Mouse (Mus musculus) cerebellum, adult (tissue): Measurements from ENCODE around the gene Exoc3.

Experiments
- ATAC-seq: cut with Nextera tagmentation; 2 replicates; pipeline ENCODE4 v1.9.2; 2017; ENCODE audit warnings: mild to moderate bottlenecking, moderate library complexity, mixed read lengths; ENCODE audit not compliant: insufficient number of reproducible peaks, low FRiP score, low TSS enrichment

The Exoc3 gene

DNA sequence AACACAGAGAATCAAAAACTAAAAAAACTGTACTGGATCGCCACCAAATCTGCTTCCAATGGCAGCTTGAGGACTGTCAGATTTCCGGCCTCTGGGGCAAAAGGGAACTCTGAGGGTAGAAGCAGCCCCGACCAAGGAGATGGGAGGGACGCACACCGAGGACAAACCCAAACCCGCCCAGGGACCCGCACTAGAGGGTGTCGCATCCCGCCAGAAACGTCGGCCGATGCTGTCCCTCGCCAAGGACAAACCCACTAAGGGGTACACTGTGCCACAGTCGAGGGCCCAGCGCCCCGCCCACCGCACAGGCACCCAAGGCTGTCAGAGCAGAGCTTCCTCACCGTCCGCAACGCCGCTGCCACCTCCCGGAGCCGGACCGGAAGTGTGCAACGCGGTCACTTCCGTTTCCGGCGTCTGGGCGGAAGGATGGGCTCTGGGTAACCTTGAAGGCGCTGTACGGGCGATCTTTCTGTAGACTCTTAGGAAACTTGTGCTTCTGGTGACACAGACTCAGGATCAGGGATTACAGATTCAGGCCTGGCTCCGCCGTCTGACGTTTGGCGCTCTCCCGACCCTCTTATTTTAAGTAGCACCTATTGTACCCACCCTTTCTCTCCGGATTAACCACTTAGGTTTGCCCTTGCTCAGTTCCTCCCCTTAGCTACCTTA, at the start of gene Exoc3:
TSS of gene Exoc3 (minus strand) at position 416 of the 669 bp plus-strand sequence.
- ATAC-seq: peak; percentile 97

DNA sequence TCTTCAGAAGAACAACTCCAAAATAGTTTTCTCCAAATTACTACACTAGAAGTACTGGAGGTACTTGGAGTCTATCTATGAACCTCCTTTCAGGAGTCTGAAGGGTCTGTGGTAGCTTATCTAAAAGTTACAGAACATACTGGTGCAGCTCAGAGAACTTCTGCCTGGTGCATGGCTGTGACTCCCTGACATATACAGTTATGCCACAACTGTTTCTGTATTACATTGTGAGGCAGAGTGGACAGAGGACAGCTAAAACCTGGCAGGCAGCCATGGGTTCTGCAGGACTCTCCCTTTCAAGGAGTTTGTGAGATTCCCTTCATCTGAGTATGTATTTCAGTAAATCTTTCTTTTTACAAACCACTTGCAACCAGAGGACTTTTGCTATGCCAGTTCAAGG, 38.0 kb upstream of the Exoc3 start:
- ATAC-seq: no peak

DNA sequence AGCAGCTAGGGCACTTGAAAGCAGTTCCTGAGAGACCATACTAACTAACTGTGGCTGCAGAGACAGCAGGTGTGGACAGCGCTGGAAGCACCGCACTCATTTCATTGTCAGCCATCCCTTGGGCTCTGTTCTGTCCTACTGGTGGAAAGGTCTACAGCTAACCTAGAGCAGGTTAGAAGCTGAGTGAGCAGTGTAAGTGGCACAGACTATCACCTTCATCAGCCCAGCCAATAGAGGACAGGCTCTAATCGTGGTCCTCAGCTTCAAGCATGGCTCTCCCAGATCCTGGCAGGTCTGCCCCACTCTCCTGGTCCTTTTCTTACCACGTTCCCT, 37.3 kb upstream of the Exoc3 start:
- no peak for ATAC-seq

DNA sequence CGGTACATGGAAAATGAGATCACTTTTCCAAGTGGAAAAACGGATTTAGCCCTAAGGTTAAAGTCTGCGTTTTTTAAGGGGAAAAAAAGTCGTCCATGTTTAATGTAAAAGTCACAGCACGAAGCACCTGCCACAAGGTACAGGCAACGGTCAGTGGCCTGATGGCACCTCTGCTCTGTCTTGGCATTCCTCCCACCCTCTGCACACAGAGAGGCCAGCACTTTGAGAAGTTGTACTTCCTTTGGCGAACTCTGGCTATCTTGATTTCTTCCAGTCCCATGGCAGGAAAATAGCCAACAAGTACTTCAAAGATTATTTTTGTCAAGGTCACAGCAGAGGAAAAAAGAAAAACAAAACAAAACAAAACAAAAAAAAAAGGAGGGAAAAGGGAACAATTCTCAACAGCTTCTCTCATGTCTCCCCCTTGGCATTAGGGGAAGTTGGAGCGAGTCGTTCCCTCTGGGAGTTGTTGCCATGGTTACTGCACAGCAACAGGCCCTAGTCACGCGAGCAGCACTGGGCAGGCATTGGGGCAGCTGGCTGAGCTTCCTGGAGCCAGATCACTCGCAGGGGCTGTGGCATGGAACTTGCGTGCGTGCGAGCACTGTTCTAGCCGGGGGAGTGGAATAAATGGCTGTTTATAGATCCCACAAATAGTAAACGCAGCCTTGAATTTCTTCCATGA, 36.8 kb upstream of the Exoc3 start:
- ATAC-seq: no peak

DNA sequence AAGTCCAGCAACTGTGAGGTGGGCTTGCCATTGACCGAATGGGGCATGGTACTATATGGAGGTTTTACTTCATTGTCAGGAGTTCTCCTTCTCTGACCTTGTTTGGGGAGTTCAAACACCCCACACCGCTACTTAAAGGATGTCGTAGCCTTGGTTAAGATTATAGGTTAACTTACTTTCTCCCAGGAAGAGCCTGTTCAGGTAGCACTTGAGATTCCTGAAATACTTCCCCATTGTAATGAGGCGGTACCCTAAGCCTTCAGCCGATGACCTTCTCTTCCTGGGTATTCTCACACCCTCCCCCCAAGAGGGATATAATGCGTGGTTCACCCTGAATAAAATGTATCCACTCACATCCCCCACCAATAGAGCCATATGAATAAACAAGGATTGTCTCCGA, 29.0 kb upstream of the Exoc3 start:
- no peak for ATAC-seq

DNA sequence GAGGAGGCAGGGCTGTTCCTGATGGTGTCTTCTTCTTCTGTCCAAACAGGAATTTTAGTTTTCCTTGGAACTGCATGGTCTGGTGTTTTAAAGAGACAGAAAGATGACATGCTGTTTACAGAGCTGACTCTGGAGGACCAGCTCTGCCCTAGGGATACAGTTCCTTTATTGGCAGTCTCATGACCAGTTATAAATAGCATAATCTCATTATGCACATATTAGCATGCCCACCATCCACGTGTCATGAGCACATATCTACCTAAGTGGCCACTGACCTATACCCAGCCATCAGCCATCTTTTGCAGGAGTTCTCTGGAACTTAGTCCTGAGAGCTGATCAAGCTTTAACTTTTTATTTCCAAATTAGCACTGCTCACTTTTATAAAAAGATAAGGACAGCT, 12.1 kb upstream of the Exoc3 start:
- no peak for ATAC-seq

DNA sequence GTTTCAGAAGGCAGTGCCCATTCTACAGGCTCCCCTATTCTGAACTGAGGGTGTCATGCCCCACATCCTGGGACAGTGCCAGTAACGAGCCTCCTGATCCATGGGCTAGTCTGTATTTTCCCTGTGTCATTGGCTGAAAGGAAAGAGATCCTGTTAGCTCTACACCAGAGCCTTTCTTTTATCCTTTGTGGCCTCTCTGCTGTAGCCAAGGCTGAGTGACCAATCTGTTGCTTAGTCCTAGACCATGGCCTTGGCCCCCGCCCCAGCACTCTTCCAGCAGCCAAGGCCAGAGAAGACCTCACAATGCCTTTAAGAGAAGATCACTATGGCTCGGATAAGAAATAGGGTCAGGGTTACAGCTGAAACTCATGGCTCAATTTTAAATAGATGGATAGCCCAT, 9.9 kb upstream of the Exoc3 start:
- ATAC-seq: no peak

DNA sequence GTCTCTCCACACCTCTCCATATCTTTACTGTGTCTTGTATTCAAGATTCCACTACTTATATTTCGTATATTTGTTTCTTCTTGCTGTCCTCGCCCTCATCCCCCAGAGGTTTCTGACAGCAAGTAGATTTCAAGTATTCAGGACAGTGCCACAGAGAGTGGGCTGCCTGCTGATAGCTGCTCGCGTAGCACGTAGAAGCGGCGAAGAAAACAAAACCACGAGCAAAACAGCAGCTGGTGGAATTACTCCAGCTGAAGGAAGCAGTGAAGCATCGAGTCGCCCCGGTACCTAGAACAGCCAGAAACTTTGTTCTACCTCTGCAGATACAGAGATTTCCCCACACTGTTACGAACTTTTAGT, 434 bp upstream of the Exoc3 start:
- peak; percentile 19; the same call in 1 of the 2 replicates for ATAC-seq

DNA sequence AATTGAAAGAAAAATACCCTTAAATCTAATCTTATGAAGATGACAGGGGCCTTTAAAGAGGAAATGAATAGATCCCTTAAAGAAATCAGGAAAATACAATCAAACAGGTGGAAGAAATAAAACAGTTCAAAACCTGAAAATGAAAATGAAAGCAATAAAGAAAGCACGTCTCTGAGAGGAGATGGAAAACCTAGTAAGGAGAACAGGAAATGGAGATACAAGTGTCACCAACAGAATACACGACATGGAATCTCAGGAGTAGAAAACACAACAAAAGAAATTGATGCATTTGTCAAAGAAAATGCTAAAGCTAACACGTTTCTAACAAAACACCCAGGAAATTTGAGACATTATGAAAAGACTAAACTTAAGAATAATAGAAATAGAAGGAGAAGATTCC, 12.1 kb downstream of the Exoc3 start:
- ATAC-seq: no peak

DNA sequence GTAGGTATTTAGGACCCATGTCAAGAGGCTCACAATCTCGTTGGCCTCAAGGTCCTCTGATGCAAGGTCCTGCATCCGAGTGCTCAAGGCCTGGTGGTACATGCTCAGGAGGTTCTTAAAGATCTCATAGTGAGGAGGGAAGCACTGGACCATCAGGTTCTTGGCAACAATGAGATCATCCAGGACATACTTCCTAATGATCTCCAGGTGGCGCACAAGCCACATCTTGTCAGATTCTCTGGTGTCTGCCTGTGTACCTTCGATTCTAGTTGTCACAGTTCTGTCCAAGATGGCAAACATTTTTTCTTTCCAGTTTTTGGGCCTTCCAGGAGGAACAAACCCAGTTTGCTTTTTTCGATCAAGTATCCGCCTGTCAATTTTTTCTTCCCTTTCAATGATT, 15.9 kb downstream of the Exoc3 start:
- no peak for ATAC-seq

DNA sequence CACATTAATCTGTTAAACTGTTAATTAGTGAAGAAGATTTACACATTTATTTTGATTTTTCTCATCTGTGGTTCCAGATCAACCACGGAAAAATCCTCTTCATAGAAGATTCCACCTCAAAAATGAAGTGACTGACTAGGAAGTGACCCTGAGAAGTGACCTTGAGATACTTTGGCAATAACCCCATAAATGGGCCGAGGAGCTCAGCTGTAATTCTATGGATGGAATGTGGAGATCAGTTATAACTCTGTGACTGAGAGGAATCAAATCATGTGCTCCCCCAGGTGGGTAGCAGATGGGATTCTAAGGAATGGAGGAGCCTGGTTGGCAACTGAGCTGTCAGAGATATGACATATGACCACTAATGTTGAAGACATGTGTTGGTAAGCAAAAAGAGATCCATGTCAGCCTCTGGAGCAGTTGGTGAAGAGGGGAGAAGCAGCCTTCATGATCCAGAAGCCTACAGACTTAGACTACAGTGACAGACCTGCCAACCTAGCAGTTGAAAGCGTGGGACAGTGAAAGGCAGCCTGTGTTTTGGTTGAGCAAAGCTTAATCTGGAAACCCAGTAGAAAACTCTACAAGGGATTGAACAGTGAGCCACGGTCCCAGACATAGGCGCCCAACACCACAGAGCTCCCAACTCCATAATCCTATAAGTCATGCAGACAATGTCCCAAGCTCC, 25.4 kb downstream of the Exoc3 start:
- ATAC-seq: no peak

DNA sequence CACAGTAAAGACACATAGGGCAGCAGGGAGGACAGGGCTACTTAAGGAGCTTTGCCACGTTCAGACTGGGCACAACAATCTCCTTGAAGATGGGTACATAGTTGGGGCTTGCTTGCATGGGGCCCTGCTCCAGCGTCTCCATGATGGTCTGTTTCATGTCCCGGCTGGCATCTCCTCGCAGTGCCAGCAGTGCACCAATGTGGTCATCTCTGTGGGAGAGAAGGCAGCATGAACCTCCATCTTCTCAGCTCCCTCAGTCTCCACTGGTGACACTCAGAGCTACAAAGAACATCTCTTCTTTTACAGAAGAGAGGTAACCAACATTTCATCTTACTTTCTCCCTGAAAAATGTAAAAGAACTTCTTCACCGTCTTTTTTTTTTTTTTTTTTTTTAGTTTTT, 36.5 kb downstream of the Exoc3 start:
- ATAC-seq: no peak

DNA sequence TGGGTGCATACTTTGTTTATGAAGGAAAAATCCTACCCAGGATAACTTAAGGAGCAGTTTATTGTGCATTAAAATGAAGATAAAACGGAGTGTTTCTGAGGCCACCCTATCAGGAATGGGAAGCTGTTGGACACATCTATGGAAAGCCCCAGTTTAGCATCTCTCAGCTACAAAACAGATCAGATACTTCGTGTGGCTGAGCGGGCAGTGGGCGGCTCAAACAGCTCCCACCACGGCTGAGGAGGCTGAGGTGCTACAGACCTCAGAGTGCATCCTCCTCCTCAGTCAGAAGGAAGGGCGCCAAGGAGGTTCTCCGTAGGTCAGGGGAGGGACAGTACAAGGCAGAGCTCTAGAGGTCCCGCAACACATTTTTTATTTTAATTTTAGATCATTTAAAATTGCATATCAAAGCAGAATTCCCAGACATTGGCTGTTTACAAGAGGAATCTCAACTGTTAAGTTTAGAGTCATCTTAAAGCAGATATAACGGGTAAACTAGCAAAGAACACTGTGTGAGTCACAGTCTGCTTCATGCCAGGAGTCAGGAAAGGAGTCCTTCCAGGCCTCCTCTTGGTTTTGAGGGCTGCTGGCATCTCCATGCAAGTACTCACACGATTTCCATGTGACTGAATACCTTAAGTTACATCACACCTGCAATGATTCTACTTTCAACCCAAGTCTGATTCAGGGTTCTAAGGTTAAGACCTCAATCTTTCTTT, 38.9 kb downstream of the Exoc3 start:
- no peak for ATAC-seq

DNA sequence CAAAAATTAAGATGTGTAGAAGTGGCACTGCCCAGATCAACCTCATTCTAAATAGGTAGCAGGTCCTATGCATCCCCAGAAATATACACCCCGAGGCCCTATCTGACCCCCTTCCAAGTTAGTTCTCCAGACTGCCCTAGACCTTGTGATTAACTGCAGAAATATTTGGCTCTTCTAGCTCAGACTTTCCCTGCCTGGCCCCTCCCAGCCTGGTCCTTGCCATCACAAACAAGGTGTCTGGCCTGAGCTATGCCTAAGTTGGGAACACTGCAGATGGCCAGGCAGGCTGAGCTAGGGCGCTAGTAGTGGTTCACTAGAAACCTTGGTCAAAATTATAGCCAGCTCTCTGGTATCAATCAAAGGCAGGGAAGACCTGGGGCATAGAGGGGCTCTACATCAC, 41.0 kb downstream of the Exoc3 start:
- 0 out of 2 replicates have a peak, but pooled peaks have one; percentile 10 for ATAC-seq

DNA sequence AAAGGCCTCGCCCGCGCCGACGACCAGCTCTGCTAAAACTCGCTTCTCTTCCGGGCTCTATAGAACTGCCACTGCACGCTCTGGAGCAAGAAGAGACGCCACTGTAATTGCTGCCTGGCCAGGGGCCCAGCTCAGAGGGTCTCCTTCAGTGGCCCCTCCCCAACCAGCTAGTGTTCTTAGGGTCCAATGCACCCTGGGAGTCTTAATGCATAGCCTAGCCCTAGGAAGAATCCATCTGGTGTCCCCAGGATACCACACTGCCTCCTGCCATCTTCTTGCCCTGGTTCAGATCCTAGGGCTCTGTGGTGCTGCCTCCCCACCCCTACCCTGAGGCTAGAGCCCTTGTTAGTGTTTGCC, 41.5 kb downstream of the Exoc3 start:
- 0 out of 2 replicates have a peak, but pooled peaks have one; percentile 29 for ATAC-seq

DNA sequence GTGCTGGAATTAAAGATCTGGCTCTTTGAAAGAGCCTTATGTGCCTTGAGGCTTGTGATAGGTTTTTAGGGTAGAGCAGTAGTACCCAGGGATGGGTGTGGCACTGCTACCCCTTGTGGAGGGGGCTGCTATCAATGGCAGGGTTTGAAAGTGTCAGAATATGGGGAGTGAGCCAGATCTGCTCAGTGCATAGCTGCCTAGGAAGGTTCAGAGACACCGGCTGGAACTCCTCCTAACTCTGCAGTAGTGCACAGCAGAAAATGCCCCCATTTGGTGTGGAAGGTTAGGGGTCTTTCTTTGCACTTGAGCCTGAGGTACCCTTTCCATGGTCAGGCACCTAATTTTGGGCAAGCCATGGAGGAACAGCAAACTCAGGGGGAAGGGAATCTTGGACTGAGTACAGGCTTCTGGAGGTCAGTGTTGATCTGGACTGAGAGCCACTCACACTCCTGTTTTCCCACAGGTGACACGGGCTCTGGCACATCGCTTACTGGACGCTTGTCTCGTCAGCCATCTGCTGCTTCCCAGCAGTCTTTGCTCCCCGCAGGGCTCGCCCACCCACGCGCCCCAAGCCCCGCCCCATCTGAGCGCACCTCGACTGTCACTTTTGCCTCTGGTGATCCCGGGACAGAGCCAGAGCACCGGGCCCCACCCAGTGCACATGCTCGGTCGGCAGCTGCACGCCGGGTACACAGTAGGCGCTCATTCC, 42.0 kb downstream of the Exoc3 start:
- no peak for ATAC-seq

DNA sequence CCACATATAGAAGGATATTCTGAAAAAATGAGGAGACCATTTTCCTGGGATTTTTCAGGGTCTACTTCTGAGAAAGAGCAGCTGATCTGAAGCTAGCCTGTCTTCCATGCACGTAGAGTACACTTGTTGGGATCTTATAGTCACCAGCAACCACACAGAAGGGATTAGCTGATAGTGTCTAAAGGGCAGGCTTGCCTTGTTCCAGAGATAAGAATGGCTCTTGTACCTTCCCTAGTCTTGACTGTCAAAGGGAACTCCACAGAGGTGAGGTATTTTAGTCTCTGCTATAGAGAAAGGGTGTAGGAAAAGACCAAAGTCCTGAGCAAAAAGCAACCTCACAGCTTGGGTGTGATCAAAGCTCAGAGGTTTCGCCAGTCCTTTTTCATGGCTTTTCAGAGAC, 61.2 kb downstream of the Exoc3 start:
- ATAC-seq: no peak

DNA sequence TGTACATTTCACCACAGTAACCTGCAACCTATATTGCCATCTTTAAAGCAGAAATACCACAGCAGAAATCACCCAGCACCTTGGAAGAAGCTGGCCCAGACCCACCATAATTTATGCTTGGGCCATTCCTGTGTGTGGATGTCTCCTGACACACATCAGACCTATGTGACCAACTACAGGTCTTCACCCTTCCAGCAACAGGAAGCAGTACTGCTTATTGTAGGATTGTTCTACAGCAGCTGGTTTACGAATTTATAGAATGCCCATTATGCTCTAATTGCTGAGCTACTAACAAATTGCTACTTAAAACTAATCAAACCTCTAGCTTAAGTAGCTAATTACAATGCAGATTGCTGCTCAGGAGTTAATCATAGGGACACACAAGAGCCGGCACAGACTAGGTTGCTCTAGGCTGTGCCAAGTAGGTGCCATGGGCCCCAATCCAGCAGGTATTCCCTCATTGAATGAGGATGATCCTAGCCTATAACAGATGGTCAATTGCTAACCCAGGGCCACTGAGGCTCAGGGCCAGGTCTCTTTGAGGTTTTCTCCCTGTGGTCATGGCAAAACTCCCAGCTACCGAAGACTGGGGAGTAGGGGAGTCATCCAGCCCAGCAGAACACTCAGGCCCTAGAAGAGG, 62.4 kb downstream of the Exoc3 start:
- peak; percentile 47 for ATAC-seq

DNA sequence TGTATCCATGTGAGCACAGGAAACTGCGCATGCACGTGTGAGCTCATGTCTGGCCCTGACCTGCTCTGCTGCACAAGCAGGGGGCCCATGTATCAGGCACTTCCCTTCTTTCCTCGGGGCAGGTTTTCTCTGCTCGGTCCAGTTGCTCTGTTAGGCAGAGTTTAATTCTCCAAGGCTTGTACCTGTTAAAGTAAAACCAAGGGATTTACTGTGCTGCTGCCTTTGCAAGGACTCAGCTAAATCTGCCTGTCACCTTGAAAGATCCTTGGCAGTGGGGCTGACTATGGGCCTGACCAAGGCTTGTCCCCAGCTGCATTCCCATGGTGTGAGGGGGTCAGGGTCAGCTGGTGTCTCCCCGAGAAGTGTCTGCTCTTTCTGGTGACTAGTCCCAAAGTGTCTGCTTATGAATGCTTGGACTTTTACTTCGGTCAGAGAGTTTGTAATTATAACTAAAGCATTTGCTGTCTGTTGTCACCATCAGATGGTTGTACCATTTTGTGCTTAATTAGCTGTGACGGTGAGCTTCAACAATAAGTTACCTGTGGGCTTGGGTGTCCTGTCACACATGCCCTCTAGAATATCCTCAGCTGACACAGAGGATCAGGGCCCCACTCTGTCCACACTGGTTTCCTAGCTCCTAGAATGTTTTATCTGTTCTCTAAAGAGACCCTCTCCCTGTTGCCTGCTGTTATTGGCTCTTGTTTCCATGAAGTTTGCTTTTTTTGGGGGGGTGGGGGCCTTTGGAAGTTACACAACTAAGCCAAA, 64.2 kb downstream of the Exoc3 start:
- no peak for ATAC-seq
